8 mouse cellular contexts compared by ENCODE assay signal in the genomic region with DNA sequence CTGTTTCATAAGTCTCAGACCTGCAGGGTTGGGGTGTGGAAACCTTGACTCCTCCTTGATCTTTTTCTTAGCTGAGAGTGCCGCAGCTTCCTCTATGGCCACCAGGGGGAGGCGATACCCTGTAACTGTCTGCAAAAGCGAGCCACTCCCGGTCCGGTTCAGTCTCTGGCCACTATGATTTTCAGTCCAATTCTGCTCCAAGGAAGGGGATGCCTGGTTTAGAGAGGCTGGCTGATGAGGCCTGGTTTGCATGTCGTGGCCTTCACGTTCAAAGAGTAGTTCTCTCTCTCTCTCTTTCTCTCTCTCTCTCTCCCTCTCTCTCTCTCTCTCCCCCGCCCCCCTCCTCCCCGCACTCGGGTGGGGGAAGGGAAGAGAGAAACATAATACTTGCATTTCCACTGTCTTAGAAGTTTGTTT.
A peak's percentile ranks its signal among the peaks of the same experiment; 100 is the strongest.
DNase-seq lines count a peak whose midpoint lies in the region; ATAC-seq and TF ChIP-seq lines count a peak whose summit lies in the region.

No protein-coding gene starts in this region.

- no peaks in the 10 kb centered on the region for H3K36me3 ChIP-seq in hindbrain, postnatal 0 days (ENCODE audit: insufficient read depth, low read length)
- H3K36me3 ChIP-seq in macrophage (ENCODE audit: inconsistent target): no peaks in the 10 kb centered on the region

- 0% methylated on average over 7 of the region's 10 CpGs for WGBS in hindbrain, postnatal 0 days
- WGBS in macrophage (ENCODE audit: missing documents): 1% methylated on average over 10 of the region's 10 CpGs

- intact Hi-C loops in gastrocnemius, adult 2 months (cut with DNase I): loop anchor here (2.0 to 5.0 kb wide), 2 partner anchors 103 to 270 kb away; no protein-coding TSS in a partner anchor
- intact Hi-C loops in left cerebral cortex, adult 2 months (cut with DNase I): loop anchor here (1.0 to 10.0 kb wide), 2 partner anchors 91 to 390 kb away; no protein-coding TSS in a partner anchor

- H3K27ac ChIP-seq in gastrocnemius, adult 2 months: peak overlapping the region; percentile 65
- H3K27ac ChIP-seq in hindbrain, postnatal 0 days: peak overlapping the region; percentile 56; the same call in 1 of the 2 replicates
- peak overlapping the region; percentile 63; the same call in 1 of the 2 replicates for H3K27ac ChIP-seq in left cerebral cortex, adult 2 months
- no peak overlapping the region for H3K27ac ChIP-seq in macrophage

- ATAC-seq in common myeloid progenitor, adult 5-6 weeks (replicated peaks; ENCODE audit: low read depth, poor library complexity, severe bottlenecking): peak; percentile 95
- ATAC-seq in hindbrain, postnatal 0 days: peak; percentile 89

- TF ChIP-seq CTCF in gastrocnemius, adult 2 months (IDR thresholded peaks at IDR 0.05): peak; percentile 90
- peak; percentile 93 for TF ChIP-seq CTCF in hindbrain, postnatal 0 days (IDR thresholded peaks at IDR 0.05; ENCODE audit: low read depth)
- TF ChIP-seq CTCF in left cerebral cortex, adult 2 months (IDR thresholded peaks at IDR 0.05): peak; percentile 93

- H3K9ac ChIP-seq in hindbrain, postnatal 0 days (replicated peaks; ENCODE audit: low read length): peak overlapping the region; percentile 37

- DNase-seq in ZHBTc4 (ENCODE audit: low read depth, low spot score): peak; percentile 93
- DNase-seq in gastrocnemius, adult 2 months: peak; percentile 79
- peak; percentile 86 for DNase-seq in hindbrain, postnatal 0 days (ENCODE audit: low spot score)
- DNase-seq in left cerebral cortex, adult 2 months (ENCODE audit: extremely low spot score in 1 of 2, low spot score in 2 of 2): peak; percentile 70 to 79
- DNase-seq in retina, postnatal 7 days (ENCODE audit: low read depth, low spot score): peak; percentile 57
- peak; percentile 45 to 71 for DNase-seq in urinary bladder, adult 18-20 months (ENCODE audit: low spot score in 2 of 2)

- no peaks in the 10 kb centered on the region for H3K79me2 ChIP-seq in macrophage (ENCODE audit: inconsistent target)

- no peaks in the 10 kb centered on the region for H3K9me3 ChIP-seq in hindbrain, postnatal 0 days (ENCODE audit: low read length)

- H3K4me1 ChIP-seq in hindbrain, postnatal 0 days (ENCODE audit: insufficient read depth, low read length): 0 out of 2 replicates have a peak, but pooled peaks cover 4% of the 10 kb centered on the region

- no peaks in the 10 kb centered on the region for H3K27me3 ChIP-seq in hindbrain, postnatal 0 days (ENCODE audit: insufficient read depth, low read length)

- H3K4me3 ChIP-seq in gastrocnemius, adult 2 months: peak overlapping the region; percentile 73
- peak overlapping the region; percentile 30 for H3K4me3 ChIP-seq in hindbrain, postnatal 0 days (ENCODE audit: low read length)
- peak overlapping the region; percentile 37 for H3K4me3 ChIP-seq in left cerebral cortex, adult 2 months
- peak overlapping the region; percentile 26; the same call in 1 of the 2 replicates for H3K4me3 ChIP-seq in macrophage (ENCODE audit: inconsistent target)

- H3K4me2 ChIP-seq in hindbrain, postnatal 0 days (ENCODE audit: low read depth, low read length): peak overlapping the region; percentile 58
